Mouse (Mus musculus) embryo, embryonic 10 days (tissue): ENCODE results near the gene Srf.

Experiments
- DNase-seq: peaks from one replicate; pipeline ENCODE4 v3.0.0-alpha.2; 2015; ENCODE audit warnings: low spot score

Gene Srf

GRCm38 (mm10) chr17:46554977-46555672 lies 850 bp downstream of the Srf start:
- peak; percentile 33 for DNase-seq

GRCm38 (mm10) chr17:46554646-46554976 lies 1.4 kb downstream of the Srf start:
- peak; percentile 55 for DNase-seq

- DNase-seq, result no peak
These were observed 2.0 kb downstream of the Srf start for GRCm38 (mm10) chr17:46553926-46554325.

GRCm38 (mm10) chr17:46553469-46553868 lies 2.5 kb downstream of the Srf start:
- no peak for DNase-seq

- DNase-seq, result peak; percentile 97
These were observed 3.0 kb downstream of the Srf start for GRCm38 (mm10) chr17:46552841-46553423.

- DNase-seq, result no peak
These were observed 3.8 kb downstream of the Srf start for GRCm38 (mm10) chr17:46552151-46552550.

GRCm38 (mm10) chr17:46551369-46551768 lies 4.6 kb downstream of the Srf start:
- DNase-seq, result no peak

GRCm38 (mm10) chr17:46550904-46551303 lies 5.1 kb downstream of the Srf start:
- DNase-seq, result no peak

GRCm38 (mm10) chr17:46549642-46550041 lies 6.3 kb downstream of the Srf start:
- DNase-seq, result no peak

GRCm38 (mm10) chr17:46549193-46549592 lies 6.8 kb downstream of the Srf start:
- DNase-seq, result peak; percentile 78

GRCm38 (mm10) chr17:46548741-46549140 lies 7.2 kb downstream of the Srf start:
- DNase-seq, result no peak

GRCm38 (mm10) chr17:46547923-46548322 lies 8.1 kb downstream of the Srf start:
- DNase-seq, result no peak

- peak; percentile 35 for DNase-seq
These were observed 9.0 kb downstream of the Srf start for GRCm38 (mm10) chr17:46546995-46547394.

GRCm38 (mm10) chr17:46546591-46546990 lies 9.4 kb downstream of the Srf start:
- DNase-seq, result no peak

- peak; percentile 76 for DNase-seq
These were observed 10.0 kb downstream of the Srf start, which contains the start of gene Cul9 for GRCm38 (mm10) chr17:46545813-46546564. TSS of gene Cul9 (minus strand) at chr17:46546388.

GRCm38 (mm10) chr17:46543661-46544060 lies 12.3 kb downstream of the Srf start:
- no peak for DNase-seq

GRCm38 (mm10) chr17:46525579-46526307 lies 30.2 kb downstream of the Srf start:
- DNase-seq, result peak; percentile 87

- no peak for DNase-seq
These were observed 30.9 kb downstream of the Srf start for GRCm38 (mm10) chr17:46525065-46525464.

- DNase-seq, result peak; percentile 57
These were observed 33.9 kb downstream of the Srf start for GRCm38 (mm10) chr17:46521963-46522668.

GRCm38 (mm10) chr17:46521174-46521573 lies 34.8 kb downstream of the Srf start:
- DNase-seq, result no peak

GRCm38 (mm10) chr17:46520385-46520979 lies 35.5 kb downstream of the Srf start:
- DNase-seq, result no peak
